25 mouse cellular contexts compared by ENCODE assay signal in genomic region chr5:93033087-93033870, GRCm38 (mm10). TPM values are rescaled to one million over a fixed set of nuclear protein-coding genes. Genes with fewer than 3 reads are reported as not detected.
DNase-seq lines count a peak whose midpoint lies in the region; ATAC-seq and TF ChIP-seq lines count a peak whose summit lies in the region.
"Had no signal": no experiment of that assay in that cellular context is flagged by ENCODE, and none has a peak within 500 bp of the region (broad histone marks: within the 10 kb centered on the region; RNA-seq: fewer than 3 reads in every experiment).

No protein-coding gene starts in this region.

- no peak for TF ChIP-seq EP300 in liver, postnatal 0 days (IDR thresholded peaks at IDR 0.05; ENCODE audit: low read depth)

- H3K4me2 ChIP-seq in kidney, embryonic 15.5 days = no peak overlapping the region
- no peak overlapping the region for H3K4me2 ChIP-seq in kidney, embryonic 14.5 days (replicated peaks; ENCODE audit: low read depth, low read length)
- no peak overlapping the region for H3K4me2 ChIP-seq in liver, postnatal 0 days (ENCODE audit: low read depth, low read length)
- H3K4me2 ChIP-seq in liver, embryonic 12.5 days = no peak overlapping the region
- H3K4me2 ChIP-seq: embryonic facial prominence, embryonic 12.5 days; embryonic facial prominence, embryonic 15.5 days; heart, embryonic 13.5 days; hindbrain, embryonic 14.5 days had no signal

- no peak for TF ChIP-seq CTCF in liver, postnatal 0 days (IDR thresholded peaks at IDR 0.05; ENCODE audit: low read depth)

- 54% methylated on average over 5 of the region's 5 CpGs for WGBS in kidney, embryonic 15.5 days
- WGBS in kidney, embryonic 14.5 days = 46% methylated on average over 5 of the region's 5 CpGs
- WGBS in liver, postnatal 0 days (ENCODE audit: insufficient replicate concordance) = 71% methylated on average over 5 of the region's 5 CpGs
- 57% methylated on average over 5 of the region's 5 CpGs for WGBS in liver, embryonic 12.5 days (ENCODE audit: insufficient replicate concordance)

- no peaks in the 10 kb centered on the region for H3K36me3 ChIP-seq in kidney, embryonic 15.5 days
- no peaks in the 10 kb centered on the region for H3K36me3 ChIP-seq in kidney, embryonic 14.5 days (ENCODE audit: control insufficient read depth, insufficient read depth, low read length)
- H3K36me3 ChIP-seq in liver, postnatal 0 days (replicated peaks; ENCODE audit: insufficient read depth, low read length) = no peaks in the 10 kb centered on the region
- no peaks in the 10 kb centered on the region for H3K36me3 ChIP-seq in liver, embryonic 12.5 days
- H3K36me3 ChIP-seq: embryonic facial prominence, embryonic 12.5 days; embryonic facial prominence, embryonic 15.5 days; heart, embryonic 10.5 days; heart, embryonic 13.5 days had no signal

- peak; percentile 43 for DNase-seq in kidney, postnatal 10 days
- no peak for DNase-seq in kidney, postnatal 36 days
- no peak for DNase-seq in liver, postnatal 0 days
- DNase-seq: adrenal gland, adult 2 months; adrenal gland, postnatal 14 days; cerebellum, adult 11 months; cerebellum, adult 2 months; cerebellum, adult 9-11 months; cerebellum, postnatal 25 days; forebrain, postnatal 0 days; gastrocnemius, adult 2 months; gastrocnemius, postnatal 14 days; heart, adult 2 months; heart, postnatal 14 days; heart, postnatal 4 days had no signal

- no peak overlapping the region for H3K9ac ChIP-seq in kidney, embryonic 15.5 days
- H3K9ac ChIP-seq in kidney, embryonic 14.5 days (ENCODE audit: low read depth, low read length) = no peak overlapping the region
- H3K9ac ChIP-seq in liver, postnatal 0 days (replicated peaks) = no peak overlapping the region
- no peak overlapping the region for H3K9ac ChIP-seq in liver, embryonic 12.5 days
- H3K9ac ChIP-seq: embryonic facial prominence, embryonic 12.5 days; embryonic facial prominence, embryonic 15.5 days; forebrain, postnatal 0 days; heart, embryonic 13.5 days; hindbrain, embryonic 14.5 days had no signal

- H3K9me3 ChIP-seq in kidney, embryonic 15.5 days (replicated peaks) = no peaks in the 10 kb centered on the region
- H3K9me3 ChIP-seq in kidney, embryonic 14.5 days (ENCODE audit: control insufficient read depth, low read length) = no peaks in the 10 kb centered on the region
- no peaks in the 10 kb centered on the region for H3K9me3 ChIP-seq in liver, postnatal 0 days (ENCODE audit: low read length)
- H3K9me3 ChIP-seq in liver, embryonic 12.5 days (replicated peaks) = no peaks in the 10 kb centered on the region
- H3K9me3 ChIP-seq: embryonic facial prominence, embryonic 12.5 days; embryonic facial prominence, embryonic 15.5 days; heart, embryonic 10.5 days; heart, embryonic 13.5 days had no signal

- no peak overlapping the region for H3K27ac ChIP-seq in kidney, embryonic 15.5 days
- no peak overlapping the region for H3K27ac ChIP-seq in kidney, embryonic 14.5 days (ENCODE audit: low read depth, low read length)
- H3K27ac ChIP-seq in liver, postnatal 0 days (ENCODE audit: low read depth) = no peak overlapping the region
- no peak overlapping the region for H3K27ac ChIP-seq in liver, embryonic 12.5 days
- H3K27ac ChIP-seq: embryonic facial prominence, embryonic 12.5 days; embryonic facial prominence, embryonic 15.5 days; gastrocnemius, adult 2 months; heart, adult 2 months; heart, embryonic 10.5 days; heart, embryonic 13.5 days; hindbrain, embryonic 14.5 days had no signal

- no peaks in the 10 kb centered on the region for H3K27me3 ChIP-seq in kidney, embryonic 15.5 days
- H3K27me3 ChIP-seq in kidney, embryonic 14.5 days (ENCODE audit: control insufficient read depth, insufficient read depth, low read length) = no peaks in the 10 kb centered on the region
- H3K27me3 ChIP-seq in liver, postnatal 0 days (ENCODE audit: insufficient read depth, low read length) = no peaks in the 10 kb centered on the region
- H3K27me3 ChIP-seq in liver, embryonic 12.5 days (replicated peaks) = no peaks in the 10 kb centered on the region
- H3K27me3 ChIP-seq: embryonic facial prominence, embryonic 12.5 days; embryonic facial prominence, embryonic 15.5 days; heart, embryonic 13.5 days had no signal

- H3K4me1 ChIP-seq in kidney, embryonic 15.5 days = peaks cover 12% of the 10 kb centered on the region
- peaks cover 9% of the 10 kb centered on the region; the same call in 1 of the 2 replicates for H3K4me1 ChIP-seq in kidney, embryonic 14.5 days (ENCODE audit: control insufficient read depth, insufficient read depth, low read length)
- peaks cover 3% of the 10 kb centered on the region; the same call in 1 of the 2 replicates for H3K4me1 ChIP-seq in liver, postnatal 0 days (ENCODE audit: insufficient read depth)
- no peaks in the 10 kb centered on the region for H3K4me1 ChIP-seq in liver, embryonic 12.5 days

- H3K4me3 ChIP-seq in kidney, embryonic 15.5 days (replicated peaks) = no peak overlapping the region
- no peak overlapping the region for H3K4me3 ChIP-seq in kidney, embryonic 14.5 days (ENCODE audit: low read length)
- H3K4me3 ChIP-seq in liver, postnatal 0 days (ENCODE audit: low read depth, low read length) = no peak overlapping the region
- no peak overlapping the region for H3K4me3 ChIP-seq in liver, embryonic 12.5 days
- H3K4me3 ChIP-seq: embryonic facial prominence, embryonic 12.5 days; embryonic facial prominence, embryonic 15.5 days; gastrocnemius, adult 2 months; heart, adult 2 months; heart, embryonic 10.5 days; heart, embryonic 13.5 days had no signal

- ATAC-seq in kidney, embryonic 15.5 days (replicated peaks; ENCODE audit: low FRiP score) = 0 out of 2 replicates have a peak, but pooled peaks have one; percentile 40
- ATAC-seq in kidney, embryonic 14.5 days (ENCODE audit: low FRiP score, low TSS enrichment) = no peak
- ATAC-seq in liver, postnatal 0 days = peak; percentile 68
- ATAC-seq in liver, embryonic 12.5 days = no peak
- ATAC-seq: CD4-positive, CD25-positive, alpha-beta regulatory T cell, adult 4 months; forebrain, embryonic 14.5 days; forebrain, postnatal 0 days had no signal

RNA-seq across cellular contexts. Expression of gene Sowahb, which starts 11.5 kb away (rescaled TPM):
- 1.4 and 1.5 TPM in 2 replicates for polyA plus RNA-seq in kidney, embryonic 15.5 days (2015; fragmentation: Nextera tagmentation; extraction: Ambion mirVana)
- polyA plus RNA-seq in kidney, embryonic 14.5 days (2014; fragmentation: Nextera tagmentation; extraction: Ambion mirVana) = 1.4 and 1.7 TPM in 2 replicates
- polyA plus RNA-seq in liver, postnatal 0 days (2015; fragmentation: Nextera tagmentation; extraction: Ambion mirVana) = 1.8 and 3.9 TPM in 2 replicates
- 0.36 and 0.50 TPM in 2 replicates for polyA plus RNA-seq in liver, embryonic 12.5 days (2016; fragmentation: Nextera tagmentation; extraction: Ambion mirVana)
- polyA plus RNA-seq: adrenal gland, adult 2 months; CD4-positive, CD25-positive, alpha-beta regulatory T cell, adult 4 months; heart, embryonic 13.5 days; hindbrain, embryonic 14.5 days had no signal

RNA-seq across cellular contexts. Expression of gene Sept11, which starts 60.0 kb away (rescaled TPM):
- polyA plus RNA-seq in kidney, embryonic 15.5 days (2015; fragmentation: Nextera tagmentation; extraction: Ambion mirVana) = 221 and 222 TPM in 2 replicates
- 131 and 224 TPM in 2 replicates for polyA plus RNA-seq in kidney, embryonic 14.5 days (2014; fragmentation: Nextera tagmentation; extraction: Ambion mirVana)
- polyA plus RNA-seq in liver, postnatal 0 days (2015; fragmentation: Nextera tagmentation; extraction: Ambion mirVana) = 12.1 and 12.2 TPM in 2 replicates
- 57.6 and 59.0 TPM in 2 replicates for polyA plus RNA-seq in liver, embryonic 12.5 days (2016; fragmentation: Nextera tagmentation; extraction: Ambion mirVana)

Comparison
In these comparisons a context has a peak if more than half of its experiments do, and no peak if none do; other contexts are left out.
1. ATAC-seq: peak in kidney, embryonic 15.5 days (single experiment) and liver, postnatal 0 days (single experiment); none in kidney, embryonic 14.5 days (single experiment) and liver, embryonic 12.5 days (single experiment).